Mouse (Mus musculus) erythroblast, adult 5-6 weeks (primary cell): ENCODE results near the gene Atp13a4. TPM values are rescaled to one million over a fixed set of nuclear protein-coding genes. Genes with fewer than 3 reads are reported as not detected.

ENCODE experiments used
- ATAC-seq: replicated peaks from 2 replicates; pipeline ENCODE4 v1.8.0; 2016; ENCODE audit warnings: moderate number of reproducible peaks, mild to moderate bottlenecking, moderate TSS enrichment, inconsistent platforms; ENCODE audit not compliant: poor library complexity, low FRiP score, severe bottlenecking
- total RNA-seq, 2 experiments: library from RNA; stranded (forward) in 1 of 2; stranded (reverse) in 1 of 2; fragments of 150-400 nt in 1 of 2; fragments of 200-764, 138-1000 nt in 1 of 2; gene quantifications; 2 replicates each; pipeline versions ENCODE4 v1.2.3 to v1.2.4; 2015 to 2017; ENCODE audit warnings: low replicate concordance in 2 of 2

Gene Atp13a4
- total RNA-seq (2015; ENCODE audit: low replicate concordance) (not detected in 2 replicates), total RNA-seq (2017; ENCODE audit: low replicate concordance) (not detected in 2 replicates)

- no peak for ATAC-seq
These were observed at the start of gene Atp13a4 for GRCm38 (mm10) chr16:29544829-29545228. Gene Atp13a4 (minus strand): TSS chr16:29544864.

GRCm38 (mm10) chr16:29592171-29592570 lies 47.5 kb upstream of the Atp13a4 start:
- no peak for ATAC-seq

GRCm38 (mm10) chr16:29579787-29580176 lies 35.1 kb upstream of the Atp13a4 start:
- ATAC-seq, result peak; percentile 24

GRCm38 (mm10) chr16:29579167-29579786 lies 34.6 kb upstream of the Atp13a4 start, which contains the start of gene Opa1:
Gene Opa1 (plus strand): TSS chr16:29579334.
- peak; percentile 99 for ATAC-seq

- ATAC-seq, result no peak
These were observed 31.0 kb upstream of the Atp13a4 start for GRCm38 (mm10) chr16:29575620-29576019.

- ATAC-seq, result no peak
These were observed 29.3 kb upstream of the Atp13a4 start for GRCm38 (mm10) chr16:29574013-29574412.

GRCm38 (mm10) chr16:29560869-29561268 lies 16.2 kb upstream of the Atp13a4 start:
- ATAC-seq, result no peak

- no peak; the same call in 1 of the 2 replicates for ATAC-seq
These were observed 15.8 kb upstream of the Atp13a4 start for GRCm38 (mm10) chr16:29560454-29560853.

GRCm38 (mm10) chr16:29559667-29560066 lies 15.0 kb upstream of the Atp13a4 start:
- ATAC-seq, result no peak

- ATAC-seq, result no peak
These were observed 3.4 kb downstream of the Atp13a4 start for GRCm38 (mm10) chr16:29541261-29541683.

GRCm38 (mm10) chr16:29539906-29540305 lies 4.8 kb downstream of the Atp13a4 start:
- no peak for ATAC-seq

- ATAC-seq, result no peak
These were observed 8.1 kb downstream of the Atp13a4 start for GRCm38 (mm10) chr16:29536411-29537204.

GRCm38 (mm10) chr16:29535866-29536265 lies 8.8 kb downstream of the Atp13a4 start:
- no peak for ATAC-seq

- no peak for ATAC-seq
These were observed 11.0 kb downstream of the Atp13a4 start for GRCm38 (mm10) chr16:29533641-29534040.

- no peak for ATAC-seq
These were observed 17.6 kb downstream of the Atp13a4 start for GRCm38 (mm10) chr16:29527085-29527484.

GRCm38 (mm10) chr16:29526585-29526984 lies 18.1 kb downstream of the Atp13a4 start:
- ATAC-seq, result no peak

- no peak for ATAC-seq
These were observed 32.2 kb downstream of the Atp13a4 start for GRCm38 (mm10) chr16:29512495-29512894.

- ATAC-seq, result no peak
These were observed 33.9 kb downstream of the Atp13a4 start for GRCm38 (mm10) chr16:29510743-29511142.

GRCm38 (mm10) chr16:29509881-29510280 lies 34.8 kb downstream of the Atp13a4 start:
- ATAC-seq, result no peak

GRCm38 (mm10) chr16:29504671-29505070 lies 40.0 kb downstream of the Atp13a4 start:
- ATAC-seq, result no peak

GRCm38 (mm10) chr16:29504198-29504597 lies 40.5 kb downstream of the Atp13a4 start:
- ATAC-seq, result no peak
